Mouse (Mus musculus): ENCODE measurements around the gene Trim9.

GRCm38 (mm10) chr12:70293165-70293926 lies 54.1 kb downstream of the Trim9 start:
- TF ChIP-seq POLR2A (IDR thresholded peaks at IDR 0.05; ENCODE audit: low read depth, low read length) (no peak), CTCF (IDR thresholded peaks at IDR 0.05; ENCODE audit: extremely low read depth, insufficient read depth, insufficient read length, insufficient replicate concordance) (no peak)
